Mouse (Mus musculus) central nervous system, embryonic 11.5 days (tissue): Measurements from ENCODE around the gene Olfr912. TPM values are rescaled to one million over a fixed set of nuclear protein-coding genes. Genes with fewer than 3 reads are reported as not detected.

ENCODE experiments used
- polyA plus RNA-seq: library from polyadenylated mRNA; depleted of rRNA; stranded (reverse); fragments of >200 nt; gene quantifications from 2 replicates; pipeline ENCODE4 v1.2.3, GENCODE M21; 2012; rRNA removed

The Olfr912 gene
- polyA plus RNA-seq, result not detected in 2 replicates

GRCm38 (mm10) chr9:38579878-38580277 lies at the start of gene Olfr912:
Olfr912 (plus strand) TSS chr9:38580178.

GRCm38 (mm10) chr9:38537549-38537948 lies 42.4 kb upstream of the Olfr912 start, which contains the start of gene Olfr910:
Olfr910 (plus strand) TSS chr9:38537849.

DNA sequence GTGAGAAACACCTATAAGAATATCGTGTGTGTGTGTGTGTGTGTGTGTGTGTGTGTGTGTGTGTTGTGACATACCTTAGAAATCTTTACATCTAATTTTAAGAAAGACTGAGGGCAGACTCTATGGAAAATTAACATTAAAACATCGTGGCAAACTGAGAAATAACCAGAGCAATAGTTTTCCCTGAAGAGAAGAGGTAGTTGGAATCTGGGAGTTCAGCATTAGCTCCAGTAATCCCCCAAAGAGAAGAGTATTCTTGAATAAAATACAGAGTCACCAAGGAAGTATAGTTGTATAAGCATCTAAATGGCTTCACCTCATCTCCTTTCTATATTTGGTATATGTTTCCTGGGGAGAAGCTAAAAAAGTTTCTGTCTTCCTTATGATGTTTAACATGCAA lies 12.5 kb downstream of the Olfr912 start, which contains the start of gene Olfr913:
Olfr913 (plus strand) TSS at position 301 of the 400 bp plus-strand sequence.

GRCm38 (mm10) chr9:38604802-38605201 lies 24.8 kb downstream of the Olfr912 start, which contains the start of gene Olfr914:
Olfr914 (plus strand) TSS chr9:38605102.

Other genes starting within 250 kb of the Olfr912 start
- gene Olfr898, start 231.8 kb upstream of the Olfr912 start, polyA plus RNA-seq, result not detected in 2 replicates
- not detected in 2 replicates for gene Olfr250, start 213.3 kb upstream of the Olfr912 start, polyA plus RNA-seq
- not detected in 2 replicates for gene Olfr251, start 203.1 kb upstream of the Olfr912 start, polyA plus RNA-seq
- not detected in 2 replicates for gene Olfr147, start 178.5 kb upstream of the Olfr912 start, polyA plus RNA-seq
- gene Olfr901, start 150.7 kb upstream of the Olfr912 start, polyA plus RNA-seq, result not detected in 2 replicates
- not detected in 2 replicates for gene Olfr902, start 132.5 kb upstream of the Olfr912 start, polyA plus RNA-seq
- not detected in 2 replicates for gene Olfr904, start 117.0 kb upstream of the Olfr912 start, polyA plus RNA-seq
- gene Olfr905, start 109.1 kb upstream of the Olfr912 start, polyA plus RNA-seq, result not detected in 2 replicates
- gene Olfr906, start 93.1 kb upstream of the Olfr912 start, polyA plus RNA-seq, result not detected in 2 replicates
- not detected in 2 replicates for gene Olfr907, start 84.4 kb upstream of the Olfr912 start, polyA plus RNA-seq
- gene Olfr911-ps1, start 58.6 kb upstream of the Olfr912 start, polyA plus RNA-seq, result not detected in 2 replicates
- not detected in 2 replicates for gene Olfr910, start 42.3 kb upstream of the Olfr912 start, polyA plus RNA-seq
- gene Olfr913, start 12.6 kb downstream of the Olfr912 start, polyA plus RNA-seq, result not detected in 2 replicates
- not detected in 2 replicates for gene Olfr914, start 24.9 kb downstream of the Olfr912 start, polyA plus RNA-seq
- gene Olfr916, start 79.7 kb downstream of the Olfr912 start, polyA plus RNA-seq, result not detected in 2 replicates
- gene Olfr917, start 85.7 kb downstream of the Olfr912 start, polyA plus RNA-seq, result not detected in 2 replicates
- not detected in 2 replicates for gene Olfr918, start 94.4 kb downstream of the Olfr912 start, polyA plus RNA-seq
- gene Olfr919, start 123.5 kb downstream of the Olfr912 start, polyA plus RNA-seq, result not detected in 2 replicates
- 6.0 and 9.7 TPM in 2 replicates for gene Vwa5a, start 138.1 kb downstream of the Olfr912 start, polyA plus RNA-seq
- gene Olfr920, start 172.1 kb downstream of the Olfr912 start, polyA plus RNA-seq, result 0.01 and 0.06 TPM in 2 replicates
- gene Olfr921, start 192.9 kb downstream of the Olfr912 start, polyA plus RNA-seq, result not detected in 2 replicates
- not detected in 2 replicates for gene Olfr922, start 234.4 kb downstream of the Olfr912 start, polyA plus RNA-seq
- gene Olfr923, start 246.4 kb downstream of the Olfr912 start, polyA plus RNA-seq, result not detected in 2 replicates